Mouse (Mus musculus): Measurements from ENCODE around the gene Fn3krp. TPM values are rescaled to one million over a fixed set of nuclear protein-coding genes. Genes with fewer than 3 reads are reported as not detected.

Fn3krp gene
- polyA plus RNA-seq, 1 experiment from 2014 or later: 6.3 TPM

DNA sequence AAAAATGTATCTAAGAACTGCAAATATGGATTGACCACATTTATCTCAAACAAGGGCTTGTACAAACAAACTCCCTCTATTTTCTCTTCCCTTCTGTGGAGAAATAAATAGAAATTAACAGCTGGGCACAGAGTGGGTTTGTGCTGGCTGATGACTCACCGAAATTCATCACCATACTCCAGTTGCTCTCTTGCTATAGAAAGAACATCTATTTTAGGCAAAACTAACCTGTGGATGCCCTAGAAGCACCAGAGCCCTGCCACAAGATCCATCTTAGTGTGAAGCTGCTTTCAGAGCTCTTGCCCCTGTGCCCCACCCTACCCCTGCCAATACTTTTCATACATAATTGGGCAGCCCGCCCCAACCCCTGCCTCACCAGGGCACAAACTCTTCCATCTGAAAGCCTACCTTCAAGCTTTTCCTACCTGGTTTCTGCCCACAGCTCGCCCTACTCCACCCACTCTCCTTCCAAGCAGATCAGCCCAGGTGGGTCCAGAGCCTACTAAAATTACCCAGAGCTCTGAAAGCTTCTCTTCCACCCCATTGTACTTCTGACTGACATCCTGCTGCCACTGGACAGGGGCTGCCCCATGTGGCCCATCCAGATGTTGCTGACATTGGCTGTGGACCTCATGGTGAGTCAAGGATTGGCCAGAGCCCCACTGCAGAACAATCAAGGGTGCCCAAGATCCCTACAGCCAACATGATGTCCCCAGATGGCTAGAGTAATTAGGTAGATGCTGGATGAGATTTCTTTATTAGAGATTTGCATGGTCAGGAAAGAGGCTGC, 13.6 kb upstream of the Fn3krp start:
- H3K9ac ChIP-seq (ENCODE audit: low read depth, low read length): no peak overlapping the region
- no peaks in the 10 kb centered on the region for H3K4me1 ChIP-seq (ENCODE audit: control insufficient read depth, insufficient read depth, low read length)
- WGBS: 78% methylated on average over 3 of the region's 3 CpGs
- H3K36me3 ChIP-seq (ENCODE audit: control insufficient read depth, insufficient read depth, low read length): no peaks in the 10 kb centered on the region
- no peak overlapping the region for H3K27ac ChIP-seq (ENCODE audit: low read depth, low read length)
- no peaks in the 10 kb centered on the region for H3K9me3 ChIP-seq (ENCODE audit: control insufficient read depth, low read length)
- H3K27me3 ChIP-seq (ENCODE audit: control insufficient read depth, insufficient read depth, low read length): no peaks in the 10 kb centered on the region
- no peak for ATAC-seq (ENCODE audit: low FRiP score, low TSS enrichment)
- no peak overlapping the region for H3K4me2 ChIP-seq (replicated peaks; ENCODE audit: low read depth, low read length)
- H3K4me3 ChIP-seq (ENCODE audit: low read length): no peak overlapping the region

DNA sequence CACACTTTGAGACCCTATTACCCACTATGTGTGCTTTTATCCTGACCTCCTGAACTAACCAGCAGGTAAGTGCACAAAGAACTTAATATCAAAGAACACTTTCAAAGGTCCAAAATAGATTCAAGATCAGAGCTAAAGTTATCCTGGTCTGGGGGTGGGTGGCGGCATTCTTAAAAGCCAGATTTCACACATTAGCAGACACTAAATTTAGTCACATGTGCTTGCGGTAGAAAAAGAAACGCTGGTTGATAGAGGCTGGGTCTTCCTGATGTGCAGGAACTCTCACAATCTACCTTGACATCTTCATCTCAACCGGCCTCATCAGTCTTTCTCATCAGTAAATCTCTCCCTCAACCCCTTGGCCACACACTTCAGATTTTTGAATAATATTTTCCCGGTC, 6.4 kb upstream of the Fn3krp start:
- Histone ChIP-seq H3K27ac (ENCODE audit: low read depth, low read length) (no peak overlapping the region), H3K27me3 (ENCODE audit: control insufficient read depth, insufficient read depth, low read length) (no peaks in the 10 kb centered on the region), H3K36me3 (ENCODE audit: control insufficient read depth, insufficient read depth, low read length) (no peaks in the 10 kb centered on the region), H3K4me2 (replicated peaks; ENCODE audit: low read depth, low read length) (no peak overlapping the region), H3K9me3 (ENCODE audit: control insufficient read depth, low read length) (no peaks in the 10 kb centered on the region), H3K4me3 (ENCODE audit: low read length) (no peak overlapping the region), H3K4me1 (ENCODE audit: control insufficient read depth, insufficient read depth, low read length) (no peaks in the 10 kb centered on the region), H3K9ac (ENCODE audit: low read depth, low read length) (no peak overlapping the region)
- WGBS: 74% methylated on average over 5 of the region's 5 CpGs
- no peak for ATAC-seq (ENCODE audit: low FRiP score, low TSS enrichment)

DNA sequence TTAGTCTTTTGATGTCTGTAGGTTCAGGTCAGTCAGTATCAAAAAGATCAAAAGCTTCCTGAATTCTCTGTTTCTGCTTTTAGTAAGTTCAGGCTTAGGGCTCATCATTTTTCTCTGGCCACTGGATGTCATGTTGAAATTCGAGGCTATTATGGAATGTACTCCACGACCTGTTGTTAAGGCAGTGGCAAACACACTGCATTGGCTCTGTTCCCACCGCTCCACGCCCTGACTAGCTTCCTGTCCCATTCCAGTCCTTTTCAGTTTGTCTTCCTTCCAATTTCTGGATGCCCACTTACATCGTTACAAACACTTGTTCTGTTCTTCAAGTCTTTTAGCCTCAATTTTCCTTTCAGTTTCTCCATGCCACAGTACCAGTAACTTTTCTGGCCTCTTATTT, 5.8 kb upstream of the Fn3krp start:
- no peaks in the 10 kb centered on the region for H3K27me3 ChIP-seq (ENCODE audit: control insufficient read depth, insufficient read depth, low read length)
- ATAC-seq (ENCODE audit: low FRiP score, low TSS enrichment): no peak
- no peaks in the 10 kb centered on the region for H3K4me1 ChIP-seq (ENCODE audit: control insufficient read depth, insufficient read depth, low read length)
- 61% methylated on average over 5 of the region's 5 CpGs for WGBS
- H3K36me3 ChIP-seq (ENCODE audit: control insufficient read depth, insufficient read depth, low read length): no peaks in the 10 kb centered on the region
- H3K4me3 ChIP-seq (ENCODE audit: low read length): no peak overlapping the region
- H3K27ac ChIP-seq (ENCODE audit: low read depth, low read length): no peak overlapping the region
- no peak overlapping the region for H3K9ac ChIP-seq (ENCODE audit: low read depth, low read length)
- no peaks in the 10 kb centered on the region for H3K9me3 ChIP-seq (ENCODE audit: control insufficient read depth, low read length)
- H3K4me2 ChIP-seq (replicated peaks; ENCODE audit: low read depth, low read length): no peak overlapping the region

DNA sequence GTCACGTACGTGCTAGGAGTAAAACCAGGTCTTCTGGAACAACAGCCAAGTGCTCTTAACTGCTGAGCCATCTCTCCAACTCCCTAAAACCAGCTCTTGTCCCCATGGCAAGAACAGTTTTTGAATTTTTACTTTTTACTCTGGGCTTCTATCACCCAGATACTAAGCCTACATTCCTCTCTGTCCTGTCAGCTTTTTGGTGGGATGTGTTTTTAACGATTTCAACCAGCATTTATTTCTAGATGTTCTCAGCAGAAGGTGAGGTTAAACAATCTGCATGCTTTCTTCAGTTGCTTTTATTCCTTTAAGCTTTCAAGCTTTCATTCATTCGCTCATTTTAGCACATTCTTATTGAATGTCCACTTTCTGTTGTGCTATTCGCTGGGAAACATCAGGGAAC, 3.2 kb upstream of the Fn3krp start:
- Histone ChIP-seq H3K4me1 (ENCODE audit: control insufficient read depth, insufficient read depth, low read length) (no peaks in the 10 kb centered on the region; the same call in 1 of the 2 replicates), H3K4me3 (ENCODE audit: low read length) (no peak overlapping the region), H3K27me3 (ENCODE audit: control insufficient read depth, insufficient read depth, low read length) (no peaks in the 10 kb centered on the region), H3K27ac (ENCODE audit: low read depth, low read length) (no peak overlapping the region), H3K9me3 (ENCODE audit: control insufficient read depth, low read length) (no peaks in the 10 kb centered on the region), H3K4me2 (replicated peaks; ENCODE audit: low read depth, low read length) (no peak overlapping the region), H3K36me3 (ENCODE audit: control insufficient read depth, insufficient read depth, low read length) (no peaks in the 10 kb centered on the region), H3K9ac (ENCODE audit: low read depth, low read length) (no peak overlapping the region)
- WGBS: 88% methylated on average over 5 of the region's 5 CpGs
- no peak for ATAC-seq (ENCODE audit: low FRiP score, low TSS enrichment)

DNA sequence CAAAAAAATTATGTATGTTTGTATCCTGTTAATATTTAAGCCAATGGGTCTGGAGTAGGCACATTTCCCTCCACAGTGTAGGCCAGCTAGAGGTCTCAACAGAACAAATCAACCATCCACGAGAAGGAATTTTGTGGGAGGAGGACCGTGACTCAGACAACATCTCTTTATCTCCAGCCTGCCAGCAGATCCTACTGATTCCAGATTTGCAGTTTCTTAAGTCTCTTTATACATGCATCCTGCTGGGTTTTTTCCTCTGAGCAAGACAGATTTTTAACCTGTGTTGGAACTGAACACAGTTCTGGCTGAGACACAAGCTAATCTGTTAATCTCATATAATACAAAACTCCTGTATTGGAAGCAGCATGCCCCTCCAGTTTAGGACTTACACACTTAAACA, 2.3 kb upstream of the Fn3krp start:
- Histone ChIP-seq H3K27ac (ENCODE audit: low read depth, low read length) (no peak overlapping the region), H3K9me3 (ENCODE audit: control insufficient read depth, low read length) (no peaks in the 10 kb centered on the region), H3K36me3 (ENCODE audit: control insufficient read depth, insufficient read depth, low read length) (no peaks in the 10 kb centered on the region), H3K27me3 (ENCODE audit: control insufficient read depth, insufficient read depth, low read length) (no peaks in the 10 kb centered on the region), H3K4me2 (replicated peaks; ENCODE audit: low read depth, low read length) (no peak overlapping the region), H3K4me1 (ENCODE audit: control insufficient read depth, insufficient read depth, low read length) (no peaks in the 10 kb centered on the region; the same call in 1 of the 2 replicates), H3K4me3 (ENCODE audit: low read length) (no peak overlapping the region), H3K9ac (ENCODE audit: low read depth, low read length) (no peak overlapping the region)
- WGBS: 48% methylated on average over 2 of the region's 2 CpGs
- no peak for ATAC-seq (ENCODE audit: low FRiP score, low TSS enrichment)

DNA sequence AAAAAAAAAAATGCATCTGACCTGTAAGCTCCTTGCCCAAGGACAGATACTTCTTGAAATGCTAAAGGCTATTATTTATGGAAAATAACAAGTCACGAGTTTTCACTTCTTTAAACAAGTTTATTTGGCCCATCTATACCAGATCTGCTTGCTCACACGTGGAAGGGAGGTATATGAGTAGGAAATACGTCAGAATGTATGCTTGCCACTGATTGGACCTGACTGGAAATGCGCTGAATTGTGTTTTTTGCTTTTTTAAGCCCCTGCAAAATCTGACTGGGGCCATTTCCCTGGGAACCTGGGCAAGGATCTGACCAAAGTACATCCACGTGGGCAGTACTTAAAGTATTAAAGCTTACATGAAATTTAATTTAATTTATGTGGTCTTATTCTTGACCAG, 822 bp upstream of the Fn3krp start:
- Histone ChIP-seq H3K9ac (ENCODE audit: low read depth, low read length) (no peak overlapping the region), H3K4me1 (ENCODE audit: control insufficient read depth, insufficient read depth, low read length) (no peaks in the 10 kb centered on the region; the same call in 1 of the 2 replicates), H3K4me3 (ENCODE audit: low read length) (peak overlapping the region; percentile 77), H3K9me3 (ENCODE audit: control insufficient read depth, low read length) (no peaks in the 10 kb centered on the region), H3K27me3 (ENCODE audit: control insufficient read depth, insufficient read depth, low read length) (no peaks in the 10 kb centered on the region), H3K36me3 (ENCODE audit: control insufficient read depth, insufficient read depth, low read length) (no peaks in the 10 kb centered on the region), H3K4me2 (replicated peaks; ENCODE audit: low read depth, low read length) (peak overlapping the region; percentile 74), H3K27ac (ENCODE audit: low read depth, low read length) (no peak overlapping the region)
- 58% methylated on average over 5 of the region's 5 CpGs for WGBS
- ATAC-seq (ENCODE audit: low FRiP score, low TSS enrichment): no peak

DNA sequence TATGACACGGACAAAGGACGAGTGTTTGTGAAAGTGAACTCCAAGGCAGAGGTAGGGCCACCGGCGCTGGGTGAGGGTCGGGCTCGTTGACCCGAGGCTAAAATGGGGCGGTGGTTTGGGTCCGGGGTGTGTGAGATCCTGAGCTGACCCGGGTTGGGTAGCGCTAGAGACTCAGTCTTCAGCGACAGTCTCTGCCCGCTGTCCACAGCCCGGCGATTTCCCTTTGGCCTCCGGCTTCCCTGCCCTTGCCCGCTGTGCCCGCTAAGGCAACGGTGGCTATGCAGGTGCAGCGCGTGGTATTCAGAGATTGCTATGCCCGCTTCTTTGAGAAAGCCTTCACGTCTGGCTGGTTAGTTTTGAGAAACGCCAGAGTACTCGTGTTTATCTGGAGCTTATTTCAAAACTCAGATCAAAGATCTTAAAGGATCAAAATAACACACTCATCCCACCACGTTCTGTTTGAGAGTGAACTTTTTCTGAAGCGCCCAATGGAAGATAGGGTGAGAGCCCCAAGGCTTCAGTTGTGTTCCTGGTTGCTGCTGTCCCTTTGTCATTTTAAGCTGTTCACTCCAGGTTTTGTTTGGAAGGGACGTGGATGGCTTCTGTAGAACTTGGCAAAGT, 462 bp downstream of the Fn3krp start:
- Histone ChIP-seq H3K4me1 (ENCODE audit: control insufficient read depth, insufficient read depth, low read length) (no peaks in the 10 kb centered on the region; the same call in 1 of the 2 replicates), H3K9me3 (ENCODE audit: control insufficient read depth, low read length) (no peaks in the 10 kb centered on the region), H3K4me3 (ENCODE audit: low read length) (peak overlapping the region; percentile 77), H3K9ac (ENCODE audit: low read depth, low read length) (peak overlapping the region; percentile 73), H3K27me3 (ENCODE audit: control insufficient read depth, insufficient read depth, low read length) (no peaks in the 10 kb centered on the region), H3K36me3 (ENCODE audit: control insufficient read depth, insufficient read depth, low read length) (no peaks in the 10 kb centered on the region), H3K27ac (ENCODE audit: low read depth, low read length) (no peak overlapping the region; the same call in 1 of the 2 replicates), H3K4me2 (replicated peaks; ENCODE audit: low read depth, low read length) (peak overlapping the region; percentile 86)
- ATAC-seq (ENCODE audit: low FRiP score, low TSS enrichment): no peak; the same call in 1 of the 2 replicates
- WGBS: 1% methylated on average over 24 of the region's 28 CpGs

DNA sequence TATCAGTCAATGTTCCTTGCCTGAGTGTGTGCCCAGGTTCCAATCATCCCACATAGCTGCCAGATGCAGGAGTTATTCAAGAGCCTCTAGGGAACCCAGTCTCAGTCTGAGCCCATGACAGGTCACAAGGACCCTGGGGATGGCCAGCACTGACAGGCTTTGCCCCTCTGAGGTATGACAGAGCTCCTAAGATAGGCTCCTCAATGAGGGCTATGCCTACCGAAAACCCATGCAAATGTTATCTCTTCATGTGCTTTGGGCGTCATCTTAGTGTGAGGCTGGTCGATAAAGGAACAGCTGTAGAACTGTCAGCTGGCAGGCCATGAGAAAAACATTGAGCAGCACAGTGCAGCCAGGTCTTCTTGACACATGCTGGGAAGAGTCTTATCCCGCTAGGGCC, 12.2 kb downstream of the Fn3krp start:
- H3K27ac ChIP-seq (ENCODE audit: low read depth, low read length): no peak overlapping the region

More for the DNA sequence above, 12.2 kb downstream of the Fn3krp start:
- no peak for ATAC-seq (ENCODE audit: low FRiP score, low TSS enrichment)
- WGBS: 84% methylated on average over 4 of the region's 4 CpGs
- Histone ChIP-seq H3K27me3 (ENCODE audit: control insufficient read depth, insufficient read depth, low read length) (no peaks in the 10 kb centered on the region), H3K4me1 (ENCODE audit: control insufficient read depth, insufficient read depth, low read length) (peaks cover 8% of the 10 kb centered on the region; the same call in 1 of the 2 replicates), H3K4me2 (replicated peaks; ENCODE audit: low read depth, low read length) (no peak overlapping the region), H3K9ac (ENCODE audit: low read depth, low read length) (no peak overlapping the region), H3K9me3 (ENCODE audit: control insufficient read depth, low read length) (no peaks in the 10 kb centered on the region), H3K36me3 (ENCODE audit: control insufficient read depth, insufficient read depth, low read length) (peaks cover 12% of the 10 kb centered on the region; the same call in 1 of the 2 replicates), H3K4me3 (ENCODE audit: low read length) (no peak overlapping the region)

Data from kidney, embryonic 14.5 days (tissue).